Mouse (Mus musculus) lung, adult 2 months (tissue): ENCODE data around the gene Mepce.

Experiments
- CTCF ChIP-seq: fragments of 200-500 bp; IDR thresholded peaks from 2 replicates; pipeline ENCODE4 v1.5.1; 2011; ENCODE audit warnings: mild to moderate bottlenecking, low read length, control low read depth; ENCODE audit not compliant: insufficient read depth
- POLR2A ChIP-seq: fragments of 200-500 bp; IDR thresholded peaks from 2 replicates; pipeline ENCODE4 v1.6.1; 2011; ENCODE audit warnings: low read depth, mild to moderate bottlenecking, control low read depth, low read length, borderline replicate concordance; ENCODE audit errors: extremely low read depth

GRCm38 (mm10) chr5:137734289-137735061, 53.0 kb downstream of the Mepce start:
- no peak for TF ChIP-seq CTCF
- TF ChIP-seq POLR2A = no peak
